Mouse (Mus musculus) neural tube, embryonic 15.5 days (tissue): ENCODE measurements around the gene Ddx17. TPM values are rescaled to one million over a fixed set of nuclear protein-coding genes. Genes with fewer than 3 reads are reported as not detected.

Experiments
- ATAC-seq: fragments of 200-750 bp; cut with Nextera tagmentation; 2 replicates; pipeline ENCODE4 v1.8.0; 2017; ENCODE audit warnings: mild to moderate bottlenecking, moderate TSS enrichment, moderate library complexity; ENCODE audit not compliant: low FRiP score
- H3K27ac ChIP-seq: fragments of 300-500 bp; sonication (generic); replicated peaks from 2 replicates; pipeline ENCODE4 v1.5.1; 2015; ENCODE audit warnings: mild to moderate bottlenecking, inconsistent platforms
- H3K27me3 ChIP-seq: fragments of 300-500 bp; sonication (generic); replicated peaks from 2 replicates; pipeline ENCODE4 v1.6.1; 2015; ENCODE audit warnings: inconsistent platforms
- H3K36me3 ChIP-seq: fragments of 300-500 bp; sonication (generic); 2 replicates; pipeline ENCODE4 v1.6.1; 2015; ENCODE audit warnings: inconsistent platforms
- H3K4me1 ChIP-seq: fragments of 300-500 bp; sonication (generic); 2 replicates; pipeline ENCODE4 v1.6.1; 2015; ENCODE audit warnings: inconsistent platforms
- H3K4me2 ChIP-seq: fragments of 300-500 bp; sonication (generic); 2 replicates; pipeline ENCODE4 v1.6.1; 2015; ENCODE audit warnings: inconsistent platforms, mild to moderate bottlenecking, moderate library complexity
- H3K4me3 ChIP-seq: fragments of 300-500 bp; sonication (generic); replicated peaks from 2 replicates; pipeline ENCODE4 v1.5.1; 2015; ENCODE audit warnings: mild to moderate bottlenecking, inconsistent platforms
- H3K9ac ChIP-seq: fragments of 300-500 bp; sonication (generic); replicated peaks from 2 replicates; pipeline ENCODE4 v1.6.1; 2015; ENCODE audit warnings: mild to moderate bottlenecking, inconsistent platforms
- H3K9me3 ChIP-seq: fragments of 300-500 bp; sonication (generic); replicated peaks from 2 replicates; pipeline ENCODE4 v1.6.1; 2016; ENCODE audit warnings: inconsistent platforms
- WGBS: fragments of 180-500 bp; shearing (Covaris S2); methylation state at CpG from one replicate; pipeline ENCODE4 v1.1.7; 2015; ENCODE audit warnings: mixed read lengths; 5-methylcytosine and 5-hydroxymethylcytosine counted together
- polyA plus RNA-seq: library from polyadenylated mRNA; unstranded; fragments of >200 nt; fragmentation: Nextera tagmentation; extraction: Ambion mirVana; gene quantifications from 2 replicates; pipeline ENCODE4 v1.2.1, GENCODE M21; 2015

Ddx17 gene
- 47.9 and 49.6 TPM in 2 replicates for polyA plus RNA-seq

- Histone ChIP-seq H3K4me1 (peaks cover 27% of the 10 kb centered on the region), H3K27me3 (no peaks in the 10 kb centered on the region), H3K4me3 (peak within 1 kb of the TSS; percentile 84), H3K36me3 (peaks cover 25% of the 10 kb centered on the region), H3K27ac (peak within 1 kb of the TSS; percentile 99), H3K9ac (peak within 1 kb of the TSS; percentile 97), H3K4me2 (peak within 1 kb of the TSS; percentile 69), H3K9me3 (no peaks in the 10 kb centered on the region)
- WGBS: 1% methylated on average over 84 of the region's 84 CpGs
- ATAC-seq: peak; percentile 98
Measured at GRCm38 (mm10) chr15:79546410-79547288, at the start of gene Ddx17. TSS of gene Ddx17 (minus strand) at chr15:79546741.

GRCm38 (mm10) chr15:79581581-79581980, 35.0 kb upstream of the Ddx17 start:
- WGBS: 57% methylated on average over 1 of the region's 1 CpGs

GRCm38 (mm10) chr15:79577671-79578426, 31.3 kb upstream of the Ddx17 start:
- Histone ChIP-seq H3K4me2 (no peak overlapping the region), H3K27me3 (no peaks in the 10 kb centered on the region), H3K27ac (no peak overlapping the region), H3K9ac (no peak overlapping the region), H3K4me1 (no peaks in the 10 kb centered on the region), H3K4me3 (no peak overlapping the region), H3K36me3 (no peaks in the 10 kb centered on the region), H3K9me3 (no peaks in the 10 kb centered on the region)
- ATAC-seq: no peak
- 71% methylated on average over 6 of the region's 6 CpGs for WGBS

More at GRCm38 (mm10) chr15:79581581-79581980, 35.0 kb upstream of the Ddx17 start:
- Histone ChIP-seq H3K9ac (no peak overlapping the region), H3K27ac (no peak overlapping the region), H3K4me1 (no peaks in the 10 kb centered on the region), H3K27me3 (no peaks in the 10 kb centered on the region), H3K36me3 (no peaks in the 10 kb centered on the region), H3K9me3 (no peaks in the 10 kb centered on the region), H3K4me3 (no peak overlapping the region), H3K4me2 (no peak overlapping the region)
- ATAC-seq: no peak

GRCm38 (mm10) chr15:79576947-79577346, 30.4 kb upstream of the Ddx17 start:
- Histone ChIP-seq H3K27ac (no peak overlapping the region), H3K4me2 (no peak overlapping the region), H3K4me3 (no peak overlapping the region), H3K9ac (no peak overlapping the region), H3K36me3 (no peaks in the 10 kb centered on the region), H3K9me3 (no peaks in the 10 kb centered on the region), H3K4me1 (no peaks in the 10 kb centered on the region), H3K27me3 (no peaks in the 10 kb centered on the region)
- ATAC-seq: no peak
- WGBS: 88% methylated on average over 2 of the region's 2 CpGs

- Histone ChIP-seq H3K9ac (no peak overlapping the region), H3K27ac (no peak overlapping the region), H3K4me2 (no peak overlapping the region), H3K27me3 (no peaks in the 10 kb centered on the region), H3K4me3 (no peak overlapping the region), H3K4me1 (no peaks in the 10 kb centered on the region), H3K36me3 (no peaks in the 10 kb centered on the region), H3K9me3 (no peaks in the 10 kb centered on the region)
- no peak for ATAC-seq
- WGBS: 68% methylated on average over 1 of the region's 1 CpGs
Measured at GRCm38 (mm10) chr15:79575543-79576222, 29.1 kb upstream of the Ddx17 start.

GRCm38 (mm10) chr15:79562417-79562816, 15.9 kb upstream of the Ddx17 start:
- no peaks in the 10 kb centered on the region for H3K9me3 ChIP-seq
- H3K4me2 ChIP-seq: no peak overlapping the region
- no peaks in the 10 kb centered on the region for H3K36me3 ChIP-seq
- no peaks in the 10 kb centered on the region for H3K27me3 ChIP-seq
- H3K4me3 ChIP-seq: no peak overlapping the region
- ATAC-seq: no peak
- H3K4me1 ChIP-seq: no peaks in the 10 kb centered on the region
- WGBS: 83% methylated on average over 9 of the region's 9 CpGs
- no peak overlapping the region for H3K27ac ChIP-seq
- no peak overlapping the region for H3K9ac ChIP-seq

- Histone ChIP-seq H3K27ac (no peak overlapping the region), H3K9me3 (no peaks in the 10 kb centered on the region), H3K4me2 (no peak overlapping the region), H3K27me3 (no peaks in the 10 kb centered on the region), H3K4me1 (no peaks in the 10 kb centered on the region), H3K9ac (no peak overlapping the region), H3K36me3 (no peaks in the 10 kb centered on the region), H3K4me3 (no peak overlapping the region)
- WGBS: 78% methylated on average over 3 of the region's 3 CpGs
- ATAC-seq: no peak
Measured at GRCm38 (mm10) chr15:79559649-79560048, 13.1 kb upstream of the Ddx17 start.

- no peak for ATAC-seq
- WGBS: 86% methylated on average over 5 of the region's 5 CpGs
Measured at GRCm38 (mm10) chr15:79552566-79552965, 6.0 kb upstream of the Ddx17 start.

GRCm38 (mm10) chr15:79548226-79548625, 1.7 kb upstream of the Ddx17 start:
- 92% methylated on average over 2 of the region's 2 CpGs for WGBS
- no peaks in the 10 kb centered on the region for H3K9me3 ChIP-seq
- no peak overlapping the region for H3K4me2 ChIP-seq
- H3K4me1 ChIP-seq: peaks cover 24% of the 10 kb centered on the region
- H3K27ac ChIP-seq: no peak overlapping the region
- H3K27me3 ChIP-seq: no peaks in the 10 kb centered on the region
- peaks cover 10% of the 10 kb centered on the region for H3K36me3 ChIP-seq
- H3K9ac ChIP-seq: no peak overlapping the region
- H3K4me3 ChIP-seq: no peak overlapping the region
- no peak for ATAC-seq

More at GRCm38 (mm10) chr15:79552566-79552965, 6.0 kb upstream of the Ddx17 start:
- Histone ChIP-seq H3K4me1 (no peaks in the 10 kb centered on the region), H3K4me3 (no peak overlapping the region), H3K4me2 (no peak overlapping the region), H3K36me3 (no peaks in the 10 kb centered on the region), H3K9me3 (no peaks in the 10 kb centered on the region), H3K27me3 (no peaks in the 10 kb centered on the region), H3K9ac (no peak overlapping the region), H3K27ac (no peak overlapping the region)

GRCm38 (mm10) chr15:79547289-79547820, 814 bp upstream of the Ddx17 start:
- peak overlapping the region; percentile 84 for H3K4me3 ChIP-seq
- H3K4me2 ChIP-seq: peak overlapping the region; percentile 57
- H3K27me3 ChIP-seq: no peaks in the 10 kb centered on the region
- peak overlapping the region; percentile 36 for H3K9ac ChIP-seq
- peaks cover 27% of the 10 kb centered on the region for H3K4me1 ChIP-seq
- peak; percentile 31 for ATAC-seq
- H3K9me3 ChIP-seq: no peaks in the 10 kb centered on the region
- WGBS: 80% methylated on average over 17 of the region's 17 CpGs
- peak overlapping the region; percentile 99 for H3K27ac ChIP-seq
- peaks cover 18% of the 10 kb centered on the region for H3K36me3 ChIP-seq

GRCm38 (mm10) chr15:79545921-79546399, 581 bp downstream of the Ddx17 start:
- Histone ChIP-seq H3K9me3 (no peaks in the 10 kb centered on the region), H3K27me3 (no peaks in the 10 kb centered on the region), H3K36me3 (peaks cover 29% of the 10 kb centered on the region), H3K9ac (peak overlapping the region; percentile 97), H3K27ac (peak overlapping the region; percentile 99), H3K4me1 (peaks cover 27% of the 10 kb centered on the region), H3K4me3 (peak overlapping the region; percentile 84), H3K4me2 (peak overlapping the region; percentile 69)
- ATAC-seq: peak; percentile 77
- under 1% methylated on average over 51 of the region's 52 CpGs for WGBS
